Comparison of ENCODE assay signal across 8 mouse cellular contexts in the genomic region with DNA sequence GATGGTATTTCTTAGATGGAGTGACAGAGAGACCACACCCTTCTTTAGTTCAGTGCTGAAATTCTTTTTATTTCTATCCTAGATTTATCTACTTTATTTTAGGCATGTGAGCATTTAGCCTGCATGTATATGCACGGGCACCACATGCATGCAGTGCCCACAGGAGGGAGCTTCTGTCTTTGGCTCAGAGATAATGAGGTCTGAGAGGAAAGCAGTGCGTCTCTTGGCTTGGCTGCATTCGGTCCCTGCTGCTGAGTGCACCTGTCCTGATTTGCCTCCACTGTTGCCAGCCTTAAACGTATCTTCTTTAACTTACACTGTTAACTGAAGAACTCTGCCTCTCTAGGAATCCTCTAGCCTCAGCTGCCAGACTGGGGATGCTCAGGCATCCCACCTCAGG.
DNase-seq lines count a peak whose midpoint lies in the region; ATAC-seq and TF ChIP-seq lines count a peak whose summit lies in the region.
"Had no signal": no experiment of that assay in that cellular context is flagged by ENCODE, and none has a peak within 500 bp of the region (broad histone marks: within the 10 kb centered on the region; RNA-seq: fewer than 3 reads in every experiment).

No protein-coding gene starts in this region.

- no peak overlapping the region for H3K9ac ChIP-seq in intestine, postnatal 0 days (ENCODE audit: low read depth, low read length)
- H3K9ac ChIP-seq in intestine, embryonic 15.5 days: no peak overlapping the region
- H3K9ac ChIP-seq in hindbrain, postnatal 0 days (replicated peaks; ENCODE audit: low read length): no peak overlapping the region
- H3K9ac ChIP-seq: midbrain, embryonic 12.5 days had no signal

- no peaks in the 10 kb centered on the region for H3K27me3 ChIP-seq in intestine, postnatal 0 days (replicated peaks; ENCODE audit: control insufficient read depth, insufficient read depth, low read length)
- no peaks in the 10 kb centered on the region for H3K27me3 ChIP-seq in intestine, embryonic 15.5 days (replicated peaks)
- H3K27me3 ChIP-seq in Patski: no peaks in the 10 kb centered on the region
- H3K27me3 ChIP-seq in hindbrain, postnatal 0 days (ENCODE audit: insufficient read depth, low read length): no peaks in the 10 kb centered on the region
- H3K27me3 ChIP-seq in limb, embryonic 10.5 days (ENCODE audit: low read depth, poor library complexity, severe bottlenecking): no peaks in the 10 kb centered on the region
- H3K27me3 ChIP-seq: midbrain, embryonic 12.5 days had no signal

- POLR2A ChIA-PET in Patski (lab: Charles Lee): interaction anchor here (0.6 to 1.1 kb wide), 2 partner anchors 12 to 25 kb away, joined by 3 read pairs; no protein-coding TSS in a partner anchor

- H3K4me3 ChIP-seq in intestine, postnatal 0 days (ENCODE audit: low read depth, low read length): no peak overlapping the region
- H3K4me3 ChIP-seq in intestine, embryonic 15.5 days (replicated peaks): no peak overlapping the region
- no peak overlapping the region for H3K4me3 ChIP-seq in hindbrain, postnatal 0 days (ENCODE audit: low read length)
- H3K4me3 ChIP-seq in limb, embryonic 10.5 days: no peak overlapping the region
- H3K4me3 ChIP-seq: midbrain, embryonic 12.5 days had no signal

- H3K27ac ChIP-seq in intestine, postnatal 0 days (ENCODE audit: low read depth, low read length): no peak overlapping the region
- no peak overlapping the region for H3K27ac ChIP-seq in intestine, embryonic 15.5 days
- H3K27ac ChIP-seq in hindbrain, postnatal 0 days: peak overlapping the region; percentile 41; the same call in 1 of the 2 replicates
- H3K27ac ChIP-seq in limb, embryonic 10.5 days: no peak overlapping the region
- H3K27ac ChIP-seq: midbrain, embryonic 12.5 days had no signal

- peak; percentile 52 for TF ChIP-seq CTCF in intestine, postnatal 0 days (IDR thresholded peaks at IDR 0.05; ENCODE audit: low read depth)
- peak; percentile 48 for TF ChIP-seq CTCF in Patski (IDR thresholded peaks at IDR 0.05)
- TF ChIP-seq CTCF in hindbrain, postnatal 0 days (IDR thresholded peaks at IDR 0.05; ENCODE audit: low read depth): peak; percentile 66

- H3K9me3 ChIP-seq in intestine, postnatal 0 days (ENCODE audit: control insufficient read depth): no peaks in the 10 kb centered on the region
- H3K9me3 ChIP-seq in intestine, embryonic 15.5 days: no peaks in the 10 kb centered on the region
- H3K9me3 ChIP-seq in hindbrain, postnatal 0 days (ENCODE audit: low read length): no peaks in the 10 kb centered on the region
- H3K9me3 ChIP-seq in limb, embryonic 10.5 days (replicated peaks): no peaks in the 10 kb centered on the region
- H3K9me3 ChIP-seq: midbrain, embryonic 12.5 days had no signal

- in situ Hi-C loops in Patski (cut with MboI; ENCODE audit: low pct_unique_long_range_greater_than_20kb): no loop called here

- no peaks in the 10 kb centered on the region for H3K36me3 ChIP-seq in intestine, postnatal 0 days (ENCODE audit: control insufficient read depth, insufficient read depth)
- no peaks in the 10 kb centered on the region for H3K36me3 ChIP-seq in intestine, embryonic 15.5 days
- no peaks in the 10 kb centered on the region for H3K36me3 ChIP-seq in hindbrain, postnatal 0 days (ENCODE audit: insufficient read depth, low read length)
- H3K36me3 ChIP-seq in limb, embryonic 10.5 days: no peaks in the 10 kb centered on the region; the same call in 1 of the 2 replicates
- H3K36me3 ChIP-seq: midbrain, embryonic 12.5 days had no signal

- ATAC-seq in intestine, postnatal 0 days: no peak
- no peak for ATAC-seq in intestine, embryonic 15.5 days
- ATAC-seq in Patski: no peak
- peak; percentile 78 for ATAC-seq in hindbrain, postnatal 0 days

- no peak overlapping the region for H3K4me2 ChIP-seq in intestine, postnatal 0 days (replicated peaks; ENCODE audit: low read depth)
- no peak overlapping the region for H3K4me2 ChIP-seq in intestine, embryonic 15.5 days (replicated peaks)
- H3K4me2 ChIP-seq in hindbrain, postnatal 0 days (ENCODE audit: low read depth, low read length): no peak overlapping the region
- H3K4me2 ChIP-seq: midbrain, embryonic 12.5 days had no signal

- CTCF ChIA-PET in Patski (lab: Charles Lee): interaction anchor here (1.0 kb wide), 1 partner anchor 41 kb away, joined by 3 read pairs; no protein-coding TSS in a partner anchor

- 67% methylated on average over 4 of the region's 4 CpGs for WGBS in intestine, postnatal 0 days
- WGBS in intestine, embryonic 15.5 days: 70% methylated on average over 4 of the region's 4 CpGs
- WGBS in hindbrain, postnatal 0 days: 23% methylated on average over 4 of the region's 4 CpGs
- 73% methylated on average over 4 of the region's 4 CpGs for WGBS in limb, embryonic 10.5 days

- no peaks in the 10 kb centered on the region for H3K4me1 ChIP-seq in intestine, postnatal 0 days (replicated peaks; ENCODE audit: control insufficient read depth, insufficient read depth, low read length)
- no peaks in the 10 kb centered on the region for H3K4me1 ChIP-seq in intestine, embryonic 15.5 days (replicated peaks)
- H3K4me1 ChIP-seq in hindbrain, postnatal 0 days (ENCODE audit: insufficient read depth, low read length): peaks cover 5% of the 10 kb centered on the region
- H3K4me1 ChIP-seq in limb, embryonic 10.5 days: peaks cover 19% of the 10 kb centered on the region

- no peak for DNase-seq in Patski (ENCODE audit: low read depth, low spot score)
- DNase-seq in cerebellum, adult 11-12 months: peak; percentile 89
- peak; percentile 70 for DNase-seq in hindbrain, postnatal 0 days (ENCODE audit: low spot score)
- no peak for DNase-seq in embryo, embryonic 10 days (ENCODE audit: low spot score)
- DNase-seq in limb, embryonic 10.5 days (ENCODE audit: low spot score): no peak

Comparison
In these comparisons a context has a peak if more than half of its experiments do, and no peak if none do; other contexts are left out.
1. DNase-seq: peak in cerebellum, adult 11-12 months (single experiment) and hindbrain, postnatal 0 days (single experiment); none in Patski (single experiment), embryo, embryonic 10 days (single experiment) and limb, embryonic 10.5 days (single experiment).
2. Peak in every context shown above with its lines, with median percentiles within 50 percentile points of each other: CTCF ChIP-seq.